10 mouse cellular contexts compared by ENCODE assay signal in genomic region chr4:14145461-14145860, GRCm38 (mm10).
DNase-seq lines count a peak whose midpoint lies in the region; ATAC-seq and TF ChIP-seq lines count a peak whose summit lies in the region.
"Had no signal": no experiment of that assay in that cellular context is flagged by ENCODE, and none has a peak within 500 bp of the region (broad histone marks: within the 10 kb centered on the region; RNA-seq: fewer than 3 reads in every experiment).

No protein-coding gene starts in this region.

- no peaks in the 10 kb centered on the region for H3K27me3 ChIP-seq in hindbrain, embryonic 11.5 days (ENCODE audit: control insufficient read depth, insufficient read depth, low read length)
- H3K27me3 ChIP-seq in hindbrain, embryonic 13.5 days = no peaks in the 10 kb centered on the region
- no peaks in the 10 kb centered on the region for H3K27me3 ChIP-seq in kidney, postnatal 0 days (ENCODE audit: insufficient read depth, low read length)
- H3K27me3 ChIP-seq in hindbrain, embryonic 14.5 days (ENCODE audit: control insufficient read depth, insufficient read depth, low read length) = no peaks in the 10 kb centered on the region
- H3K27me3 ChIP-seq: liver, embryonic 15.5 days had no signal

- DNase-seq in hindbrain, embryonic 11.5 days (ENCODE audit: low spot score) = peak; percentile 70
- DNase-seq in 3T3-L1 (ENCODE audit: low read depth, low spot score) (peak; percentile 60), MEL-GATA-1-ER (ENCODE audit: extremely low read depth, low read depth) (peak; percentile 5)
- DNase-seq in kidney, postnatal 0 days (ENCODE audit: low spot score) = peak; percentile 60
- DNase-seq in frontal cortex, postnatal 14 days (ENCODE audit: low spot score in 2 of 2) = no peak
- no peak for DNase-seq in gastrocnemius, postnatal 25 days
- no peak for DNase-seq in hindbrain, embryonic 14.5 days (ENCODE audit: low spot score)

- H3K4me2 ChIP-seq in hindbrain, embryonic 11.5 days (replicated peaks; ENCODE audit: low read depth, low read length) = no peak overlapping the region
- H3K4me2 ChIP-seq in hindbrain, embryonic 13.5 days = no peak overlapping the region
- H3K4me2 ChIP-seq in kidney, postnatal 0 days (ENCODE audit: low read length) = no peak overlapping the region
- H3K4me2 ChIP-seq in hindbrain, embryonic 14.5 days (replicated peaks) = no peak overlapping the region
- H3K4me2 ChIP-seq: liver, embryonic 15.5 days had no signal

- no peaks in the 10 kb centered on the region for H3K4me1 ChIP-seq in hindbrain, embryonic 11.5 days (replicated peaks; ENCODE audit: control insufficient read depth, insufficient read depth, low read length)
- no peaks in the 10 kb centered on the region for H3K4me1 ChIP-seq in hindbrain, embryonic 13.5 days (replicated peaks)
- no peaks in the 10 kb centered on the region for H3K4me1 ChIP-seq in kidney, postnatal 0 days (replicated peaks; ENCODE audit: insufficient read depth, low read length)
- no peaks in the 10 kb centered on the region; the same call in 1 of the 2 replicates for H3K4me1 ChIP-seq in hindbrain, embryonic 14.5 days (replicated peaks; ENCODE audit: control insufficient read depth, insufficient read depth, low read length)
- H3K4me1 ChIP-seq: liver, embryonic 15.5 days had no signal

- TF ChIP-seq CTCF in kidney, postnatal 0 days (IDR thresholded peaks at IDR 0.05; ENCODE audit: low read depth) = no peak

- no peak for ATAC-seq in hindbrain, embryonic 11.5 days (ENCODE audit: low FRiP score)
- no peak for ATAC-seq in hindbrain, embryonic 13.5 days (ENCODE audit: low FRiP score)
- no peak for ATAC-seq in kidney, postnatal 0 days (replicated peaks; ENCODE audit: low FRiP score, low read depth)
- ATAC-seq in hindbrain, embryonic 14.5 days (ENCODE audit: low FRiP score) = no peak
- ATAC-seq: hindbrain, embryonic 16.5 days had no signal

- H3K9ac ChIP-seq in hindbrain, embryonic 11.5 days (ENCODE audit: low read depth, low read length) = no peak overlapping the region
- no peak overlapping the region for H3K9ac ChIP-seq in hindbrain, embryonic 13.5 days
- H3K9ac ChIP-seq in kidney, postnatal 0 days (ENCODE audit: low read depth, low read length) = no peak overlapping the region
- H3K9ac ChIP-seq in hindbrain, embryonic 14.5 days = no peak overlapping the region
- H3K9ac ChIP-seq: liver, embryonic 15.5 days had no signal

- H3K27ac ChIP-seq in hindbrain, embryonic 11.5 days (ENCODE audit: low read depth, low read length) = no peak overlapping the region
- no peak overlapping the region for H3K27ac ChIP-seq in hindbrain, embryonic 13.5 days
- H3K27ac ChIP-seq in kidney, postnatal 0 days = no peak overlapping the region
- H3K27ac ChIP-seq in hindbrain, embryonic 14.5 days = no peak overlapping the region
- H3K27ac ChIP-seq: liver, embryonic 15.5 days had no signal

- WGBS in hindbrain, embryonic 11.5 days = 58% methylated on average over 5 of the region's 5 CpGs
- 56% methylated on average over 5 of the region's 5 CpGs for WGBS in hindbrain, embryonic 13.5 days
- WGBS in kidney, postnatal 0 days = 41% methylated on average over 5 of the region's 5 CpGs
- 51% methylated on average over 5 of the region's 5 CpGs for WGBS in hindbrain, embryonic 14.5 days

- H3K36me3 ChIP-seq in hindbrain, embryonic 11.5 days (ENCODE audit: control insufficient read depth, insufficient read depth, low read length) = no peaks in the 10 kb centered on the region
- no peaks in the 10 kb centered on the region for H3K36me3 ChIP-seq in hindbrain, embryonic 13.5 days
- no peaks in the 10 kb centered on the region for H3K36me3 ChIP-seq in kidney, postnatal 0 days (ENCODE audit: insufficient read depth, low read length)
- no peaks in the 10 kb centered on the region for H3K36me3 ChIP-seq in hindbrain, embryonic 14.5 days (replicated peaks; ENCODE audit: control insufficient read depth, insufficient read depth)
- H3K36me3 ChIP-seq: liver, embryonic 15.5 days had no signal

- no peaks in the 10 kb centered on the region for H3K9me3 ChIP-seq in hindbrain, embryonic 11.5 days (ENCODE audit: control insufficient read depth, low read length)
- no peaks in the 10 kb centered on the region for H3K9me3 ChIP-seq in hindbrain, embryonic 13.5 days
- no peaks in the 10 kb centered on the region for H3K9me3 ChIP-seq in kidney, postnatal 0 days (replicated peaks; ENCODE audit: low read length)
- no peaks in the 10 kb centered on the region for H3K9me3 ChIP-seq in hindbrain, embryonic 14.5 days (ENCODE audit: control insufficient read depth, low read length)
- H3K9me3 ChIP-seq: liver, embryonic 15.5 days had no signal

- no peak overlapping the region for H3K4me3 ChIP-seq in hindbrain, embryonic 11.5 days (ENCODE audit: low read depth, low read length)
- H3K4me3 ChIP-seq in hindbrain, embryonic 13.5 days = no peak overlapping the region
- H3K4me3 ChIP-seq in kidney, postnatal 0 days (replicated peaks; ENCODE audit: low read depth, low read length) = no peak overlapping the region
- H3K4me3 ChIP-seq in hindbrain, embryonic 14.5 days (replicated peaks; ENCODE audit: low read length) = no peak overlapping the region
- H3K4me3 ChIP-seq: liver, embryonic 15.5 days had no signal

Comparison
In these comparisons a context has a peak if more than half of its experiments do, and no peak if none do; other contexts are left out.
1. DNase-seq: peak in hindbrain, embryonic 11.5 days (single experiment), 3T3-L1 (single experiment), MEL-GATA-1-ER (single experiment) and kidney, postnatal 0 days (single experiment); none in frontal cortex, postnatal 14 days (0 of 2), gastrocnemius, postnatal 25 days (single experiment) and hindbrain, embryonic 14.5 days (single experiment).